Mouse (Mus musculus): ENCODE results near the gene Smu1. TPM values are rescaled to one million over a fixed set of nuclear protein-coding genes. Genes with fewer than 3 reads are reported as not detected.

Gene Smu1
- polyA plus RNA-seq, 1 experiment from 2014 or later = 59.9 TPM

- 44% methylated on average over 4 of the region's 4 CpGs for WGBS (ENCODE audit: insufficient replicate concordance)
- no peaks in the 10 kb centered on the region for H3K27me3 ChIP-seq (ENCODE audit: control insufficient read depth, insufficient read depth, low read depth, low read length)
- ATAC-seq (ENCODE audit: low read depth) = no peak
- H3K9me3 ChIP-seq (replicated peaks; ENCODE audit: control insufficient read depth, low read length) = no peaks in the 10 kb centered on the region
- no peak overlapping the region for H3K4me2 ChIP-seq (ENCODE audit: low read depth, low read length)
- H3K4me1 ChIP-seq (ENCODE audit: control insufficient read depth, low read depth, low read length) = peaks cover 15% of the 10 kb centered on the region
- no peaks in the 10 kb centered on the region for H3K36me3 ChIP-seq (ENCODE audit: control insufficient read depth, insufficient read depth)
- H3K4me3 ChIP-seq (ENCODE audit: low read depth, low read length) = no peak overlapping the region
- H3K27ac ChIP-seq (ENCODE audit: low read length) = no peak overlapping the region
- H3K9ac ChIP-seq (ENCODE audit: low read depth, low read length) = no peak overlapping the region
These were observed 18.7 kb upstream of the Smu1 start for GRCm38 (mm10) chr4:40776416-40776815.

- WGBS (ENCODE audit: insufficient replicate concordance) = 19% methylated on average over 12 of the region's 12 CpGs
- no peak overlapping the region for H3K9ac ChIP-seq (ENCODE audit: low read depth, low read length)
- no peaks in the 10 kb centered on the region for H3K27me3 ChIP-seq (ENCODE audit: control insufficient read depth, insufficient read depth, low read depth, low read length)
- H3K27ac ChIP-seq (ENCODE audit: low read length) = no peak overlapping the region
- peak; percentile 26; the same call in 1 of the 2 replicates for ATAC-seq (ENCODE audit: low read depth)
- H3K4me2 ChIP-seq (ENCODE audit: low read depth, low read length) = peak overlapping the region; percentile 61
- peak overlapping the region; percentile 29; the same call in 1 of the 2 replicates for H3K4me3 ChIP-seq (ENCODE audit: low read depth, low read length)
- peaks cover 9% of the 10 kb centered on the region for H3K4me1 ChIP-seq (ENCODE audit: control insufficient read depth, low read depth, low read length)
- H3K9me3 ChIP-seq (replicated peaks; ENCODE audit: control insufficient read depth, low read length) = no peaks in the 10 kb centered on the region
- H3K36me3 ChIP-seq (ENCODE audit: control insufficient read depth, insufficient read depth) = no peaks in the 10 kb centered on the region
These were observed 16.8 kb upstream of the Smu1 start for GRCm38 (mm10) chr4:40774279-40775259.

- H3K36me3 ChIP-seq (ENCODE audit: control insufficient read depth, insufficient read depth) = no peaks in the 10 kb centered on the region
- no peak for ATAC-seq (ENCODE audit: low read depth)
- no peak overlapping the region for H3K9ac ChIP-seq (ENCODE audit: low read depth, low read length)
- no peaks in the 10 kb centered on the region for H3K9me3 ChIP-seq (replicated peaks; ENCODE audit: control insufficient read depth, low read length)
- 30% methylated on average over 5 of the region's 5 CpGs for WGBS (ENCODE audit: insufficient replicate concordance)
- H3K4me3 ChIP-seq (ENCODE audit: low read depth, low read length) = no peak overlapping the region
- no peak overlapping the region for H3K4me2 ChIP-seq (ENCODE audit: low read depth, low read length)
- peaks cover 9% of the 10 kb centered on the region for H3K4me1 ChIP-seq (ENCODE audit: control insufficient read depth, low read depth, low read length)
- H3K27me3 ChIP-seq (ENCODE audit: control insufficient read depth, insufficient read depth, low read depth, low read length) = no peaks in the 10 kb centered on the region
- H3K27ac ChIP-seq (ENCODE audit: low read length) = no peak overlapping the region
These were observed 2.2 kb upstream of the Smu1 start for GRCm38 (mm10) chr4:40759876-40760275.

GRCm38 (mm10) chr4:40757157-40757779 lies 455 bp downstream of the Smu1 start:
- H3K36me3 ChIP-seq (ENCODE audit: control insufficient read depth, insufficient read depth) = peaks cover 20% of the 10 kb centered on the region
- under 1% methylated on average over 34 of the region's 39 CpGs for WGBS (ENCODE audit: insufficient replicate concordance)
- ATAC-seq (ENCODE audit: low read depth) = peak; percentile 66

GRCm38 (mm10) chr4:40735351-40735750 lies 22.4 kb downstream of the Smu1 start:
- Histone ChIP-seq H3K9ac (ENCODE audit: low read depth, low read length) (no peak overlapping the region), H3K4me3 (ENCODE audit: low read depth, low read length) (no peak overlapping the region), H3K27ac (ENCODE audit: low read length) (no peak overlapping the region), H3K36me3 (ENCODE audit: control insufficient read depth, insufficient read depth) (peaks cover 53% of the 10 kb centered on the region), H3K9me3 (replicated peaks; ENCODE audit: control insufficient read depth, low read length) (no peaks in the 10 kb centered on the region), H3K4me1 (ENCODE audit: control insufficient read depth, low read depth, low read length) (no peaks in the 10 kb centered on the region), H3K4me2 (ENCODE audit: low read depth, low read length) (no peak overlapping the region), H3K27me3 (ENCODE audit: control insufficient read depth, insufficient read depth, low read depth, low read length) (no peaks in the 10 kb centered on the region)
- no peak for ATAC-seq (ENCODE audit: low read depth)
- 59% methylated on average over 1 of the region's 1 CpGs for WGBS (ENCODE audit: insufficient replicate concordance)

More at GRCm38 (mm10) chr4:40757157-40757779, 455 bp downstream of the Smu1 start:
- H3K9ac ChIP-seq (ENCODE audit: low read depth, low read length) = peak overlapping the region; percentile 91
- no peaks in the 10 kb centered on the region for H3K9me3 ChIP-seq (replicated peaks; ENCODE audit: control insufficient read depth, low read length)
- peak overlapping the region; percentile 84 for H3K27ac ChIP-seq (ENCODE audit: low read length)
- peak overlapping the region; percentile 98 for H3K4me3 ChIP-seq (ENCODE audit: low read depth, low read length)
- H3K4me1 ChIP-seq (ENCODE audit: control insufficient read depth, low read depth, low read length) = peaks cover 9% of the 10 kb centered on the region
- H3K27me3 ChIP-seq (ENCODE audit: control insufficient read depth, insufficient read depth, low read depth, low read length) = no peaks in the 10 kb centered on the region
- H3K4me2 ChIP-seq (ENCODE audit: low read depth, low read length) = peak overlapping the region; percentile 70

- Histone ChIP-seq H3K4me1 (ENCODE audit: control insufficient read depth, low read depth, low read length) (peaks cover 2% of the 10 kb centered on the region), H3K9ac (ENCODE audit: low read depth, low read length) (no peak overlapping the region), H3K27me3 (ENCODE audit: control insufficient read depth, insufficient read depth, low read depth, low read length) (no peaks in the 10 kb centered on the region), H3K4me3 (ENCODE audit: low read depth, low read length) (no peak overlapping the region), H3K36me3 (ENCODE audit: control insufficient read depth, insufficient read depth) (peaks cover 59% of the 10 kb centered on the region), H3K9me3 (replicated peaks; ENCODE audit: control insufficient read depth, low read length) (no peaks in the 10 kb centered on the region), H3K4me2 (ENCODE audit: low read depth, low read length) (no peak overlapping the region), H3K27ac (ENCODE audit: low read length) (no peak overlapping the region)
- no peak for ATAC-seq (ENCODE audit: low read depth)
These were observed 26.5 kb downstream of the Smu1 start for GRCm38 (mm10) chr4:40731262-40731661.

GRCm38 (mm10) chr4:40727247-40727646 lies 30.5 kb downstream of the Smu1 start:
- Histone ChIP-seq H3K9ac (ENCODE audit: low read depth, low read length) (no peak overlapping the region), H3K9me3 (replicated peaks; ENCODE audit: control insufficient read depth, low read length) (no peaks in the 10 kb centered on the region), H3K4me2 (ENCODE audit: low read depth, low read length) (no peak overlapping the region), H3K27ac (ENCODE audit: low read length) (no peak overlapping the region), H3K27me3 (ENCODE audit: control insufficient read depth, insufficient read depth, low read depth, low read length) (no peaks in the 10 kb centered on the region), H3K4me1 (ENCODE audit: control insufficient read depth, low read depth, low read length) (peaks cover 25% of the 10 kb centered on the region), H3K36me3 (ENCODE audit: control insufficient read depth, insufficient read depth) (peaks cover 48% of the 10 kb centered on the region), H3K4me3 (ENCODE audit: low read depth, low read length) (no peak overlapping the region)
- WGBS (ENCODE audit: insufficient replicate concordance) = 82% methylated on average over 1 of the region's 1 CpGs
- no peak for ATAC-seq (ENCODE audit: low read depth)

GRCm38 (mm10) chr4:40725554-40725953 lies 32.2 kb downstream of the Smu1 start:
- H3K4me3 ChIP-seq (ENCODE audit: low read depth, low read length) = no peak overlapping the region
- H3K9me3 ChIP-seq (replicated peaks; ENCODE audit: control insufficient read depth, low read length) = no peaks in the 10 kb centered on the region
- peaks cover 37% of the 10 kb centered on the region for H3K4me1 ChIP-seq (ENCODE audit: control insufficient read depth, low read depth, low read length)
- no peak overlapping the region for H3K9ac ChIP-seq (ENCODE audit: low read depth, low read length)
- no peak overlapping the region for H3K27ac ChIP-seq (ENCODE audit: low read length)
- H3K4me2 ChIP-seq (ENCODE audit: low read depth, low read length) = peak overlapping the region; percentile 18; the same call in 1 of the 2 replicates
- H3K27me3 ChIP-seq (ENCODE audit: control insufficient read depth, insufficient read depth, low read depth, low read length) = no peaks in the 10 kb centered on the region
- ATAC-seq (ENCODE audit: low read depth) = no peak
- H3K36me3 ChIP-seq (ENCODE audit: control insufficient read depth, insufficient read depth) = peaks cover 33% of the 10 kb centered on the region

- Histone ChIP-seq H3K9ac (ENCODE audit: low read depth, low read length) (no peak overlapping the region), H3K4me2 (ENCODE audit: low read depth, low read length) (peak overlapping the region; percentile 18; the same call in 1 of the 2 replicates), H3K27me3 (ENCODE audit: control insufficient read depth, insufficient read depth, low read depth, low read length) (no peaks in the 10 kb centered on the region), H3K36me3 (ENCODE audit: control insufficient read depth, insufficient read depth) (peaks cover 30% of the 10 kb centered on the region), H3K27ac (ENCODE audit: low read length) (no peak overlapping the region), H3K4me3 (ENCODE audit: low read depth, low read length) (no peak overlapping the region), H3K9me3 (replicated peaks; ENCODE audit: control insufficient read depth, low read length) (no peaks in the 10 kb centered on the region), H3K4me1 (ENCODE audit: control insufficient read depth, low read depth, low read length) (peaks cover 37% of the 10 kb centered on the region)
- 62% methylated on average over 7 of the region's 7 CpGs for WGBS (ENCODE audit: insufficient replicate concordance)
- no peak for ATAC-seq (ENCODE audit: low read depth)
These were observed 32.6 kb downstream of the Smu1 start for GRCm38 (mm10) chr4:40725141-40725540.

Measured in liver, embryonic 16.5 days (tissue).